Mouse (Mus musculus) heart, embryonic 13.5 days (tissue): Measurements from ENCODE around the gene Pyy. TPM values are rescaled to one million over a fixed set of nuclear protein-coding genes. Genes with fewer than 3 reads are reported as not detected.

Source experiments
- ATAC-seq: fragments of 200-750 bp; cut with Nextera tagmentation; 2 replicates; pipeline ENCODE4 v1.8.0; 2017; ENCODE audit warnings: moderate TSS enrichment; ENCODE audit not compliant: insufficient number of reproducible peaks, low FRiP score, low TSS enrichment; ENCODE audit errors: extremely low read depth
- H3K27ac ChIP-seq: fragments of 300-500 bp; sonication (generic); replicated peaks from 2 replicates; pipeline ENCODE4 v1.5.1; 2015; ENCODE audit warnings: moderate library complexity, mild to moderate bottlenecking, inconsistent platforms
- H3K27me3 ChIP-seq: fragments of 300-500 bp; sonication (generic); replicated peaks from 2 replicates; pipeline ENCODE4 v1.6.1; 2015; ENCODE audit warnings: mild to moderate bottlenecking, inconsistent platforms
- H3K36me3 ChIP-seq: fragments of 300-500 bp; sonication (generic); 2 replicates; pipeline ENCODE4 v1.6.1; 2015; ENCODE audit warnings: mild to moderate bottlenecking, inconsistent platforms
- H3K4me1 ChIP-seq: fragments of 300-500 bp; sonication (generic); 2 replicates; pipeline ENCODE4 v1.6.1; 2015; ENCODE audit warnings: inconsistent platforms
- H3K4me2 ChIP-seq: fragments of 300-500 bp; sonication (generic); 2 replicates; pipeline ENCODE4 v1.6.1; 2015; ENCODE audit warnings: inconsistent platforms, mild to moderate bottlenecking, moderate library complexity
- H3K4me3 ChIP-seq: fragments of 300-500 bp; sonication (generic); 2 replicates; pipeline ENCODE4 v1.5.1; 2015; ENCODE audit warnings: moderate library complexity, mild to moderate bottlenecking, inconsistent platforms
- H3K9ac ChIP-seq: fragments of 300-500 bp; sonication (generic); 2 replicates; pipeline ENCODE4 v1.6.1; 2015; ENCODE audit warnings: inconsistent platforms, mild to moderate bottlenecking, moderate library complexity
- H3K9me3 ChIP-seq: fragments of 300-500 bp; sonication (generic); 2 replicates; pipeline ENCODE4 v1.6.1; 2016; ENCODE audit warnings: inconsistent platforms
- WGBS: fragments of 180-500 bp; shearing (Covaris S2); methylation state at CpG from one replicate; pipeline ENCODE4 v1.1.7; 2015; ENCODE audit warnings: mixed read lengths; 5-methylcytosine and 5-hydroxymethylcytosine counted together
- polyA plus RNA-seq: library from polyadenylated mRNA; unstranded; fragments of >200 nt; fragmentation: Nextera tagmentation; extraction: Ambion mirVana; gene quantifications from 2 replicates; pipeline ENCODE4 v1.2.1, GENCODE M21; 2015

Gene Pyy
- 1.2 TPM in 1 of 2 replicates, not detected in the other for polyA plus RNA-seq

DNA sequence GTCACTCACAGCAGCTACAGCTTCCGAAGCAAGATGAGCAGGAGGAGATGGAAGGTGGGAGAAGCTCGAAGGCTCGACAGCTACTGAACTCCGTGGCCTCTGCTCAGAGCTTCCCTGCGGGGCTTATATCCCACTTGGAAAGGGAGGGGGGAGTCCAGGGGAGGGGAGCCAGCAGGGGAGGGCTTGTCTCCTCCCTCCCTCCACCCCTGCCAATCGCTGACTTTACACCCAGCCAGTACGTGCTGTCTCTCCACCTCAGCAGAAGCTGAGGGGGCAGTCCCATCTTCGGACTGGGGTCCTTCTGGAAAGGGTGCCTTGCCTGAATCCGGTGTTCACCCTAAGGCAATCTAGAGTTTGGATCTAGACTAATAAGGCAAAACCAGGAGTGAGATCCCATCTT, at the start of gene Pyy:
Gene Pyy, minus strand, starts transcription at position 101 of the 400 bp plus-strand sequence.
- Histone ChIP-seq H3K27me3 (peaks cover 79% of the 10 kb centered on the region), H3K4me1 (peaks cover 5% of the 10 kb centered on the region; the same call in 1 of the 2 replicates), H3K27ac (no peak within 1 kb of the TSS), H3K36me3 (no peaks in the 10 kb centered on the region), H3K9me3 (no peaks in the 10 kb centered on the region), H3K4me3 (peak within 1 kb of the TSS; percentile 20; the same call in 1 of the 2 replicates), H3K4me2 (peak within 1 kb of the TSS; percentile 33; the same call in 1 of the 2 replicates), H3K9ac (no peak within 1 kb of the TSS)
- ATAC-seq = no peak
- 9% methylated on average over 9 of the region's 9 CpGs for WGBS

DNA sequence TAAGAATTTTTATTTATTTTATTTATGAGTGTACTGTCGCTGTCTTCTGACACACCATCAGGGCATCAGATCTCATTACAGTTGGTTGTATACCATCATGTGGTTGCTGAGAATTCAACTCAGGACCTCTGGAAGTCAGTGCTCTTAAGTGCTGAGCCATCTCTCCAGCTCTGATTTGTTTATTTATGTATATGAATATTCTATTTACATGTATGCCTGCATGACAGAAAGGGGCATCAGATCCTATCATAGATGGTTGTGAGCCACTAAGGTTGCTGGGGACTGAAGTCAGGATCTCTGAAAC, 49.1 kb upstream of the Pyy start:
- Histone ChIP-seq H3K4me2 (peak overlapping the region; percentile 87), H3K36me3 (peaks cover 41% of the 10 kb centered on the region), H3K9me3 (no peaks in the 10 kb centered on the region), H3K9ac (no peak overlapping the region), H3K27me3 (no peaks in the 10 kb centered on the region), H3K27ac (no peak overlapping the region), H3K4me3 (no peak overlapping the region), H3K4me1 (peaks cover 8% of the 10 kb centered on the region)
- 8% methylated on average over 1 of the region's 1 CpGs for WGBS
- ATAC-seq = no peak

DNA sequence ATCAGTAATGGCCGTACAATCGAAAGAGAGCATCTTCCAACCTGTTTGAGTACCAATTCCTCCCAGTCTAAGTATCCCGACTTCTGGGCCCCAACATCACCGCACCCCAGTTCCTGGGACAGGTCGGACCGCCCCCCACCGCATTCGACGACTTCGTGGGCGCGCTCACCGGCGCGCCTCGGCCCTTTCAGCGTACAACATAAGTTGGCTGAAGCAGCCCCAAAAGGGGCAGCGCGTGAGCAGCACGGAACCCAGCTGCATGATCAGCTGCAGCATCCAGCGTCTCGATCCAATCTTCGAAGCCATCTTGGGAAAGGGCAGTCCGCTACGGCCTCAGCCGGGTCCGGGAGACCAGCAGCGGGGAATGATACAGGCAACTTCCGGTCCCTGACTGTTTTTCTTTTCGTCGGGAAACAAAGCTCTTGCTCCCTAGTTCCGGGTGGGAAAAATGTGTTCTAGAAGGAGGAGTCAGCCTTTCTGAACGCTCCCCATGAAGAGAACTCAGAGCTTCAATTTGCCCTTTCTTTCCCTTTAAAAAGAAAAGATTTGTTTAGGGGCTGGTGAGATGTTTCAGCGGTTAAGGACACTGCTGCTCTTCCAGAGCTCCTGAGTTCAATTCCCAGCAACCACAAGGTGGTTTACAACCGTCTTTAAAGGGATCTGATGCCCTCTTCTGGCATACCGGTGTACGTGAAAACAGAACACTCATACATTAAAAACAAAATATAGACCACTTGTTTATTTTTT, 48.6 kb upstream of the Pyy start, which contains the start of gene Tmem101:
Gene Tmem101, minus strand, starts transcription at position 366 of the 747 bp plus-strand sequence.
- H3K4me3 ChIP-seq = peak within 1 kb of the TSS; percentile 85
- peaks cover 36% of the 10 kb centered on the region for H3K36me3 ChIP-seq
- no peak for ATAC-seq
- no peaks in the 10 kb centered on the region for H3K27me3 ChIP-seq
- H3K27ac ChIP-seq = peak within 1 kb of the TSS; percentile 76
- WGBS = under 1% methylated on average over 37 of the region's 37 CpGs
- peaks cover 8% of the 10 kb centered on the region for H3K4me1 ChIP-seq
- H3K9me3 ChIP-seq = no peaks in the 10 kb centered on the region
- peak within 1 kb of the TSS; percentile 87 for H3K4me2 ChIP-seq
- peak within 1 kb of the TSS; percentile 93 for H3K9ac ChIP-seq

DNA sequence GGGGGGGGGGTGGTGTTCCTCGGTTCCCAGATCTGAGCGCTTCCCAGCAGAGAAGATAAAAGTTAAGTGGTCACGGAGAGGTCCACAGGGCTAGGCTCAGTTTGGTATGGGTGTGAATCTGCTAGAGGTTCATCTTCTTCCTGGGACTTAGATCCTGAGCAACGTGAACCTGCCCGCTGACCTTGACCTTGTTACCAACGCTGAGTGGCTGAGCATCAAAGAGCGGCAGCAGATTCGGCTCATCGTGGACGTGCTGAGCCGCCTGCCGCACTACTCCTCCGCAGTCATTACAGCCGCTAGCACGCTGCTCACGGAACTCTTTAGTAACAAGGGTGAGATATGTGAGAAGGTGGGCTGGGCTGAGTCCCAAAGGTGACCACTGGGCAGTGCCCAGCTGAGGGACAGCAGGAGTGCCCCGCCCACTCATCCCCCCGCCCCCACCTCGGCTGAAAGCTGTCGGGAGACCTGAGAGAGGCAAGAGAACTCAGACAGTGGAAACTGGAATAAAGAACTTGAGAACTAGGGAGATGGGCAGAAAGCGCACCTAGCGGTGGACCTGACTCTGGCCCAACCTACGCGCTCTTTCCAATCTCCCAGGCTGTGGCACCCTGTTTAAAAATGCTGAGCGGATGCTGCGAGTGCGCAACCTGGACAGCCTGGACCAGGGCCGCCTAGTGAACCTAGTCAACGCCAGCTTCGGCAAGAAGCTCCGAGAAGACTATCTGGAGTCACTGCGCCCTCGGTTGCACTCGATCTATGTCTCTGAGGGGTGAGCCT, 39.8 kb upstream of the Pyy start:
- ATAC-seq = no peak

GRCm38 (mm10) chr11:102146531-102146930, 38.9 kb upstream of the Pyy start:
- peaks cover 33% of the 10 kb centered on the region for H3K4me1 ChIP-seq
- H3K4me2 ChIP-seq = peak overlapping the region; percentile 75
- H3K36me3 ChIP-seq = no peaks in the 10 kb centered on the region
- H3K9ac ChIP-seq = no peak overlapping the region
- no peaks in the 10 kb centered on the region for H3K9me3 ChIP-seq
- no peak for ATAC-seq
- H3K4me3 ChIP-seq = peak overlapping the region; percentile 50
- H3K27me3 ChIP-seq = peaks cover 84% of the 10 kb centered on the region
- no peak overlapping the region for H3K27ac ChIP-seq
- WGBS = 6% methylated on average over 17 of the region's 17 CpGs

More for the DNA sequence above, 39.8 kb upstream of the Pyy start:
- WGBS = 13% methylated on average over 34 of the region's 34 CpGs
- H3K9me3 ChIP-seq = no peaks in the 10 kb centered on the region
- H3K4me2 ChIP-seq = peak overlapping the region; percentile 75
- no peak overlapping the region for H3K27ac ChIP-seq
- peak overlapping the region; percentile 50 for H3K4me3 ChIP-seq
- H3K9ac ChIP-seq = peak overlapping the region; percentile 41
- H3K4me1 ChIP-seq = peaks cover 33% of the 10 kb centered on the region
- peaks cover 80% of the 10 kb centered on the region for H3K27me3 ChIP-seq
- peaks cover 2% of the 10 kb centered on the region for H3K36me3 ChIP-seq

DNA sequence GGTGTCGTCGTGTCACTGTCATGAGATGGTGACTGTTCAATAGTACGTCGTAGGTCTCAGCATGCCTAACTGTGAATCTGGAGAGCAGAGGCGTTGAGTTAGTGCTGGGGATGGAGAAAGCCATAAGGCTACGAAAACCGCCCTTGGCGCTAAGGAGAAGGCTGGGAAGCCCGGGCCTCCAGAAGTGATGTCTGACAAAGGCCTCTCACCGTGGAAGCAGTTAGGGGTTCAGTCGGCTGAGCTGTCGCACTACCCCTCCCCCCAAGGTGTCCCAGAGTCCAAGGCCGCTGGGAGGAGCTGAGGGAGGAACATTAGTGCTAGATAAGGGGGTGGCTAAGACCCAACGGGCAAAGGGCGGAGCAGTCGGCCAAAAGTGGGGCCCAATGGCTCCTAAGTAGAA, 38.4 kb upstream of the Pyy start:
- H3K27ac ChIP-seq = no peak overlapping the region
- peak overlapping the region; percentile 72; the same call in 1 of the 2 replicates for H3K9ac ChIP-seq
- H3K4me2 ChIP-seq = peak overlapping the region; percentile 75
- H3K9me3 ChIP-seq = no peaks in the 10 kb centered on the region
- H3K27me3 ChIP-seq = peaks cover 84% of the 10 kb centered on the region
- H3K4me3 ChIP-seq = peak overlapping the region; percentile 50
- peaks cover 33% of the 10 kb centered on the region for H3K4me1 ChIP-seq
- H3K36me3 ChIP-seq = no peaks in the 10 kb centered on the region
- 4% methylated on average over 16 of the region's 16 CpGs for WGBS
- ATAC-seq = no peak

- no peak within 1 kb of the TSS for H3K27ac ChIP-seq
- no peaks in the 10 kb centered on the region for H3K9me3 ChIP-seq
- peaks cover 33% of the 10 kb centered on the region for H3K4me1 ChIP-seq
- 2% methylated on average over 50 of the region's 50 CpGs for WGBS
- H3K27me3 ChIP-seq = peaks cover 84% of the 10 kb centered on the region
- H3K4me2 ChIP-seq = peak within 1 kb of the TSS; percentile 75
- peak within 1 kb of the TSS; percentile 50 for H3K4me3 ChIP-seq
- H3K9ac ChIP-seq = peak within 1 kb of the TSS; percentile 72
- no peak for ATAC-seq
- H3K36me3 ChIP-seq = no peaks in the 10 kb centered on the region
These were observed 37.9 kb upstream of the Pyy start, which contains the start of gene Nags for GRCm38 (mm10) chr11:102145471-102146001. Gene Nags (plus strand): TSS chr11:102145513.

GRCm38 (mm10) chr11:102144957-102145470, 37.4 kb upstream of the Pyy start:
- no peak for ATAC-seq
- Histone ChIP-seq H3K9me3 (no peaks in the 10 kb centered on the region), H3K4me2 (peak overlapping the region; percentile 75), H3K27ac (no peak overlapping the region), H3K36me3 (no peaks in the 10 kb centered on the region), H3K4me3 (peak overlapping the region; percentile 50), H3K27me3 (peaks cover 79% of the 10 kb centered on the region), H3K4me1 (peaks cover 33% of the 10 kb centered on the region), H3K9ac (peak overlapping the region; percentile 72)
- WGBS = 25% methylated on average over 13 of the region's 13 CpGs

DNA sequence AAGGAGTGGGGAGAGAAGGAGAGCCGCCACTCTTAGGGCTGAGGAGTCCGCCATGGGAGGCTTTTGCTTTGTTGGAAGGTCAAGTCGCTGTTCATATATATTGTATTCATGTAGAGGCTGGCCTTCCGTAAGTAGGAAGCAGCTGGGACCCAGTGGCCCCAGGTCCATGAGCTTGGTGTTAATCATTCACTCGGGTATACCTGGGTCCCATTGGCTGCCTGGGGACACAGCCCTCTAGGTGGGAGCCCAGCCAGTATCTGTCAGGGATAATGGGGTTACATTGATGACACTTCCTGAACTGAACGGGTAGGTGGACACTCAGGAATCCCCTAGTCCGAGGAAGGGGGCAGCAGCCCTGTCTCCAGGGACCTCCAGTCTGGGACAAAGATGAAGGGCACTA, 34.7 kb upstream of the Pyy start:
- H3K27me3 ChIP-seq = peaks cover 64% of the 10 kb centered on the region
- H3K27ac ChIP-seq = no peak overlapping the region
- H3K9me3 ChIP-seq = no peaks in the 10 kb centered on the region
- H3K4me1 ChIP-seq = peaks cover 28% of the 10 kb centered on the region
- no peak overlapping the region for H3K9ac ChIP-seq
- no peaks in the 10 kb centered on the region for H3K36me3 ChIP-seq
- no peak overlapping the region for H3K4me3 ChIP-seq
- H3K4me2 ChIP-seq = no peak overlapping the region
- 67% methylated on average over 7 of the region's 7 CpGs for WGBS
- no peak for ATAC-seq

GRCm38 (mm10) chr11:102140508-102140907, 32.9 kb upstream of the Pyy start:
- Histone ChIP-seq H3K27me3 (peaks cover 57% of the 10 kb centered on the region), H3K4me2 (no peak overlapping the region), H3K4me1 (peaks cover 9% of the 10 kb centered on the region), H3K9ac (no peak overlapping the region), H3K36me3 (no peaks in the 10 kb centered on the region), H3K4me3 (no peak overlapping the region), H3K9me3 (no peaks in the 10 kb centered on the region), H3K27ac (no peak overlapping the region)
- no peak for ATAC-seq
- WGBS = 3% methylated on average over 5 of the region's 5 CpGs

- Histone ChIP-seq H3K4me3 (peak overlapping the region; percentile 29), H3K9ac (peak overlapping the region; percentile 54)
- no peak for ATAC-seq
These were observed 30.8 kb upstream of the Pyy start for GRCm38 (mm10) chr11:102138447-102138740.

More at GRCm38 (mm10) chr11:102138447-102138740, 30.8 kb upstream of the Pyy start:
- Histone ChIP-seq H3K27ac (no peak overlapping the region), H3K36me3 (no peaks in the 10 kb centered on the region), H3K4me2 (peak overlapping the region; percentile 62), H3K27me3 (peaks cover 50% of the 10 kb centered on the region), H3K4me1 (peaks cover 8% of the 10 kb centered on the region; the same call in 1 of the 2 replicates), H3K9me3 (no peaks in the 10 kb centered on the region)
- under 1% methylated on average over 18 of the region's 18 CpGs for WGBS
